Mouse (Mus musculus): ENCODE results near the gene Syt13. TPM values are rescaled to one million over a fixed set of nuclear protein-coding genes. Genes with fewer than 3 reads are reported as not detected.

Syt13 gene
- 8.7 and 11.6 TPM in 2 replicates for polyA plus RNA-seq (2014; fragmentation: Nextera tagmentation; extraction: Ambion mirVana)

GRCm38 (mm10) chr2:92914933-92915553, at the start of gene Syt13:
Gene Syt13 (plus strand): TSS chr2:92915098.
- Histone ChIP-seq H3K27me3 (replicated peaks; ENCODE audit: control insufficient read depth, insufficient read depth, low read length) (peaks cover 30% of the 10 kb centered on the region), H3K4me1 (ENCODE audit: control insufficient read depth, insufficient read depth, low read length) (peaks cover 17% of the 10 kb centered on the region), H3K4me3 (ENCODE audit: low read depth, low read length) (peak within 1 kb of the TSS; percentile 44), H3K36me3 (ENCODE audit: control insufficient read depth, insufficient read depth, low read length) (no peaks in the 10 kb centered on the region), H3K9ac (ENCODE audit: low read depth, low read length) (peak within 1 kb of the TSS; percentile 62), H3K9me3 (ENCODE audit: control insufficient read depth, low read length) (no peaks in the 10 kb centered on the region), H3K27ac (replicated peaks; ENCODE audit: low read depth, low read length) (no peak within 1 kb of the TSS), H3K4me2 (ENCODE audit: low read depth, low read length) (peak within 1 kb of the TSS; percentile 87)
- ATAC-seq (ENCODE audit: low read depth) (peak; percentile 79), DNase-seq (ENCODE audit: low spot score) (peak; percentile 67)
- under 1% methylated on average over 25 of the region's 38 CpGs for WGBS

- no peak for DNase-seq (ENCODE audit: low spot score)
- Histone ChIP-seq H3K4me1 (ENCODE audit: control insufficient read depth, insufficient read depth, low read length) (peaks cover 4% of the 10 kb centered on the region; the same call in 1 of the 2 replicates), H3K27me3 (replicated peaks; ENCODE audit: control insufficient read depth, insufficient read depth, low read length) (no peaks in the 10 kb centered on the region), H3K9ac (ENCODE audit: low read depth, low read length) (no peak overlapping the region), H3K27ac (replicated peaks; ENCODE audit: low read depth, low read length) (no peak overlapping the region), H3K9me3 (ENCODE audit: control insufficient read depth, low read length) (no peaks in the 10 kb centered on the region), H3K36me3 (ENCODE audit: control insufficient read depth, insufficient read depth, low read length) (no peaks in the 10 kb centered on the region), H3K4me2 (ENCODE audit: low read depth, low read length) (no peak overlapping the region), H3K4me3 (ENCODE audit: low read depth, low read length) (no peak overlapping the region)
- no peak for ATAC-seq (ENCODE audit: low read depth)
- 22% methylated on average over 2 of the region's 2 CpGs for WGBS
These were observed 48.3 kb upstream of the Syt13 start for GRCm38 (mm10) chr2:92866616-92867015.

- peaks cover 4% of the 10 kb centered on the region; the same call in 1 of the 2 replicates for H3K4me1 ChIP-seq (ENCODE audit: control insufficient read depth, insufficient read depth, low read length)
- H3K27me3 ChIP-seq (replicated peaks; ENCODE audit: control insufficient read depth, insufficient read depth, low read length): no peaks in the 10 kb centered on the region
- no peaks in the 10 kb centered on the region for H3K36me3 ChIP-seq (ENCODE audit: control insufficient read depth, insufficient read depth, low read length)
- DNase-seq (ENCODE audit: low spot score) (no peak), ATAC-seq (ENCODE audit: low read depth) (no peak)
- H3K9me3 ChIP-seq (ENCODE audit: control insufficient read depth, low read length): no peaks in the 10 kb centered on the region
- H3K4me2 ChIP-seq (ENCODE audit: low read depth, low read length): no peak overlapping the region
- no peak overlapping the region for H3K4me3 ChIP-seq (ENCODE audit: low read depth, low read length)
- 19% methylated on average over 10 of the region's 10 CpGs for WGBS
- no peak overlapping the region for H3K9ac ChIP-seq (ENCODE audit: low read depth, low read length)
- H3K27ac ChIP-seq (replicated peaks; ENCODE audit: low read depth, low read length): no peak overlapping the region
These were observed 44.6 kb upstream of the Syt13 start for GRCm38 (mm10) chr2:92870139-92870836.

- H3K9ac ChIP-seq (ENCODE audit: low read depth, low read length): no peak overlapping the region
- no peak overlapping the region for H3K4me3 ChIP-seq (ENCODE audit: low read depth, low read length)
- no peaks in the 10 kb centered on the region for H3K27me3 ChIP-seq (replicated peaks; ENCODE audit: control insufficient read depth, insufficient read depth, low read length)
- H3K4me2 ChIP-seq (ENCODE audit: low read depth, low read length): no peak overlapping the region
- 0 out of 2 replicates have a peak, but pooled peaks have one; percentile 33 for ATAC-seq (ENCODE audit: low read depth)
- no peak for DNase-seq (ENCODE audit: low spot score)
- no peak overlapping the region for H3K27ac ChIP-seq (replicated peaks; ENCODE audit: low read depth, low read length)
- no peaks in the 10 kb centered on the region for H3K36me3 ChIP-seq (ENCODE audit: control insufficient read depth, insufficient read depth, low read length)
- H3K9me3 ChIP-seq (ENCODE audit: control insufficient read depth, low read length): no peaks in the 10 kb centered on the region
- H3K4me1 ChIP-seq (ENCODE audit: control insufficient read depth, insufficient read depth, low read length): peaks cover 4% of the 10 kb centered on the region; the same call in 1 of the 2 replicates
- 23% methylated on average over 7 of the region's 7 CpGs for WGBS
These were observed 43.7 kb upstream of the Syt13 start for GRCm38 (mm10) chr2:92871093-92871686.

- no peaks in the 10 kb centered on the region for H3K27me3 ChIP-seq (replicated peaks; ENCODE audit: control insufficient read depth, insufficient read depth, low read length)
- H3K9me3 ChIP-seq (ENCODE audit: control insufficient read depth, low read length): no peaks in the 10 kb centered on the region
- no peak overlapping the region for H3K4me2 ChIP-seq (ENCODE audit: low read depth, low read length)
- no peak overlapping the region for H3K4me3 ChIP-seq (ENCODE audit: low read depth, low read length)
- no peaks in the 10 kb centered on the region for H3K36me3 ChIP-seq (ENCODE audit: control insufficient read depth, insufficient read depth, low read length)
- DNase-seq (ENCODE audit: low spot score): peak; percentile 44
- H3K9ac ChIP-seq (ENCODE audit: low read depth, low read length): no peak overlapping the region
- no peak for ATAC-seq (ENCODE audit: low read depth)
- no peak overlapping the region for H3K27ac ChIP-seq (replicated peaks; ENCODE audit: low read depth, low read length)
- no peaks in the 10 kb centered on the region for H3K4me1 ChIP-seq (ENCODE audit: control insufficient read depth, insufficient read depth, low read length)
- 86% methylated on average over 4 of the region's 4 CpGs for WGBS
These were observed 42.2 kb upstream of the Syt13 start for GRCm38 (mm10) chr2:92872652-92873051.

GRCm38 (mm10) chr2:92874592-92874991, 40.3 kb upstream of the Syt13 start:
- no peaks in the 10 kb centered on the region for H3K9me3 ChIP-seq (ENCODE audit: control insufficient read depth, low read length)
- ATAC-seq (ENCODE audit: low read depth): no peak
- no peak for DNase-seq (ENCODE audit: low spot score)
- no peaks in the 10 kb centered on the region for H3K36me3 ChIP-seq (ENCODE audit: control insufficient read depth, insufficient read depth, low read length)
- no peak overlapping the region for H3K4me2 ChIP-seq (ENCODE audit: low read depth, low read length)
- H3K4me1 ChIP-seq (ENCODE audit: control insufficient read depth, insufficient read depth, low read length): no peaks in the 10 kb centered on the region
- H3K9ac ChIP-seq (ENCODE audit: low read depth, low read length): no peak overlapping the region
- no peak overlapping the region for H3K4me3 ChIP-seq (ENCODE audit: low read depth, low read length)
- WGBS: 67% methylated on average over 1 of the region's 1 CpGs
- no peaks in the 10 kb centered on the region for H3K27me3 ChIP-seq (replicated peaks; ENCODE audit: control insufficient read depth, insufficient read depth, low read length)
- no peak overlapping the region for H3K27ac ChIP-seq (replicated peaks; ENCODE audit: low read depth, low read length)

- no peaks in the 10 kb centered on the region for H3K27me3 ChIP-seq (replicated peaks; ENCODE audit: control insufficient read depth, insufficient read depth, low read length)
- 47% methylated on average over 3 of the region's 3 CpGs for WGBS
- H3K4me1 ChIP-seq (ENCODE audit: control insufficient read depth, insufficient read depth, low read length): no peaks in the 10 kb centered on the region
- H3K9ac ChIP-seq (ENCODE audit: low read depth, low read length): no peak overlapping the region
- peak; percentile 27 for DNase-seq (ENCODE audit: low spot score)
- no peaks in the 10 kb centered on the region for H3K9me3 ChIP-seq (ENCODE audit: control insufficient read depth, low read length)
- no peak for ATAC-seq (ENCODE audit: low read depth)
- H3K27ac ChIP-seq (replicated peaks; ENCODE audit: low read depth, low read length): no peak overlapping the region
- no peak overlapping the region for H3K4me3 ChIP-seq (ENCODE audit: low read depth, low read length)
- no peaks in the 10 kb centered on the region for H3K36me3 ChIP-seq (ENCODE audit: control insufficient read depth, insufficient read depth, low read length)
- H3K4me2 ChIP-seq (ENCODE audit: low read depth, low read length): no peak overlapping the region
These were observed 37.4 kb upstream of the Syt13 start for GRCm38 (mm10) chr2:92877488-92877887.

GRCm38 (mm10) chr2:92883039-92883911, 31.6 kb upstream of the Syt13 start:
- Histone ChIP-seq H3K4me3 (ENCODE audit: low read depth, low read length) (no peak overlapping the region), H3K9ac (ENCODE audit: low read depth, low read length) (no peak overlapping the region), H3K27ac (replicated peaks; ENCODE audit: low read depth, low read length) (peak overlapping the region; percentile 61), H3K27me3 (replicated peaks; ENCODE audit: control insufficient read depth, insufficient read depth, low read length) (no peaks in the 10 kb centered on the region), H3K4me1 (ENCODE audit: control insufficient read depth, insufficient read depth, low read length) (peaks cover 7% of the 10 kb centered on the region; the same call in 1 of the 2 replicates), H3K9me3 (ENCODE audit: control insufficient read depth, low read length) (no peaks in the 10 kb centered on the region), H3K36me3 (ENCODE audit: control insufficient read depth, insufficient read depth, low read length) (no peaks in the 10 kb centered on the region), H3K4me2 (ENCODE audit: low read depth, low read length) (peak overlapping the region; percentile 42)
- ATAC-seq (ENCODE audit: low read depth) (peak; percentile 67), DNase-seq (ENCODE audit: low spot score) (peak; percentile 87)
- WGBS: 2% methylated on average over 15 of the region's 15 CpGs
